Mouse (Mus musculus) neural tube, embryonic 11.5 days (tissue): ENCODE results near the gene Gm5726. TPM values are rescaled to one million over a fixed set of nuclear protein-coding genes. Genes with fewer than 3 reads are reported as not detected.
"Not testable (repeated sequence)": the region's sequence is repeated elsewhere in the genome, so short reads cannot be mapped to it uniquely, and the experiment has no call there.

Experiments
- ATAC-seq: fragments of 200-750 bp; cut with Nextera tagmentation; 2 replicates; pipeline ENCODE4 v1.8.0; 2017; ENCODE audit warnings: moderate number of reproducible peaks, mild to moderate bottlenecking, moderate TSS enrichment, moderate library complexity; ENCODE audit not compliant: insufficient read depth, low FRiP score, low TSS enrichment
- DNase-seq: peaks from one replicate; pipeline ENCODE4 v3.0.0-alpha.2; 2015; ENCODE audit warnings: low spot score
- H3K27ac ChIP-seq: fragments of 300-500 bp; sonication (generic); 2 replicates; pipeline ENCODE4 v1.5.1; 2014; ENCODE audit warnings: low read depth, mild to moderate bottlenecking, low read length
- H3K27me3 ChIP-seq: fragments of 300-500 bp; sonication (generic); 2 replicates; pipeline ENCODE4 v1.6.1; 2014; ENCODE audit warnings: mild to moderate bottlenecking, low read length, mixed read lengths; ENCODE audit not compliant: control insufficient read depth, insufficient read depth
- H3K36me3 ChIP-seq: fragments of 300-500 bp; sonication (generic); 2 replicates; pipeline ENCODE4 v1.6.1; 2014; ENCODE audit warnings: mild to moderate bottlenecking, low read length, moderate library complexity, mixed read lengths; ENCODE audit not compliant: control insufficient read depth, insufficient read depth
- H3K4me1 ChIP-seq: fragments of 300-500 bp; sonication (generic); 2 replicates; pipeline ENCODE4 v1.6.1; 2014; ENCODE audit warnings: low read length, mixed read lengths; ENCODE audit not compliant: control insufficient read depth, insufficient read depth
- H3K4me2 ChIP-seq: fragments of 300-500 bp; sonication (generic); 2 replicates; pipeline ENCODE4 v1.6.1; 2014; ENCODE audit warnings: low read depth, mild to moderate bottlenecking, moderate library complexity
- H3K4me3 ChIP-seq: fragments of 300-500 bp; sonication (generic); 2 replicates; pipeline ENCODE4 v1.5.1; 2014; ENCODE audit warnings: low read depth, low read length
- H3K9ac ChIP-seq: fragments of 300-500 bp; sonication (generic); 2 replicates; pipeline ENCODE4 v1.6.1; 2014; ENCODE audit warnings: mild to moderate bottlenecking, low read length
- H3K9me3 ChIP-seq: fragments of 300-500 bp; sonication (generic); 2 replicates; pipeline ENCODE4 v1.6.1; 2016; ENCODE audit warnings: low read length; ENCODE audit not compliant: control insufficient read depth
- WGBS: fragments of 180-500 bp; shearing (Covaris S2); extraction: QIAGEN DNeasy Blood & Tissue Kit; methylation state at CpG from one replicate; pipeline ENCODE4 v1.1.7; 2014; 5-methylcytosine and 5-hydroxymethylcytosine counted together
- polyA plus RNA-seq: library from polyadenylated mRNA; unstranded; fragments of >200 nt; fragmentation: Nextera tagmentation; extraction: Ambion mirVana; gene quantifications from 2 replicates; pipeline ENCODE4 v1.2.1, GENCODE M21; 2014

Gm5726 gene
- polyA plus RNA-seq, result not detected in 2 replicates

DNA sequence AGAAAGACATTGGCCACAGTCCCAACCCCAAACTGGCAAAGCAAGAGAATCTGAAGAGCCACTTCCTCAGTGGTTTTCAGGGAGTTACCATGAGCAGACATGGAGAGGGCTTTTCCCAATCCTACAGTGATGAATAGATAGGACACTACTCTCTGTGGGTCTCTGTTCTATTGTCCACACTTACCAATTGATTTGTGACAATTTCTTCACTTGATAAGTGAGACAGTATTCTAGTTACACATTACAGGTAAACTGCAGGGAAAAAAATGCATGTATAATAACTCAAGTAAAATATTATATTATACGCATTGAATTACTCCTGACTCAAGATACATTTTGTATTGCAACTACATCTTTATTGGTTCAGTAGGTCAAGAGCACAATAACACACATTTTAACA lies at the start of gene Gm5726:
TSS of gene Gm5726 (minus strand) at position 101 of the 400 bp plus-strand sequence.
- H3K36me3 ChIP-seq, H3K27me3 ChIP-seq, H3K27ac ChIP-seq, ATAC-seq, H3K4me3 ChIP-seq, H3K4me1 ChIP-seq, H3K4me2 ChIP-seq, H3K9me3 ChIP-seq, H3K9ac ChIP-seq, DNase-seq: not testable (repeated sequence)
- no CpG with 5 or more reads among the region's 1 CpGs for WGBS

DNA sequence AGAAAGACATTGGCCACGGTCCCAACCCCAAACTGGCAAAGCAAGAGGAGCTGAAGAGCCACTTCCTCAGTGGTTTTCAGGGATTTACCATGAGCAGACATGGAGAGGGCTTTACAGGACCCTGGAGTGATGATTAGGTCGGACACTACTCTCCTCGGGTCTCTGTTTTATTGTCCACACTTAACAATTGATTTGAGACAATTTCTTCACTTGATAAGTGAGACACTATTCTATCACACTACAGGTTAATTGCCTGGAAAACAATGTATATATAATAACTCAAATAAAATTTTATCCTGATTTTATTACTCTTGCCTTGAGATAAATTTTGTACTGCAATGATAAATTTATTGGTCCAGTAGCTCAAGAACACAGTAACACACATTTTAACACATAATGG lies 30.6 kb upstream of the Gm5726 start, which contains the start of gene Gm4141:
TSS of gene Gm4141 (minus strand) at position 101 of the 400 bp plus-strand sequence.
- H3K27me3 ChIP-seq, DNase-seq, ATAC-seq, H3K9me3 ChIP-seq, H3K9ac ChIP-seq, H3K4me3 ChIP-seq, H3K27ac ChIP-seq, H3K4me2 ChIP-seq, H3K4me1 ChIP-seq, H3K36me3 ChIP-seq: not testable (repeated sequence)
- WGBS, result no CpG with 5 or more reads among the region's 3 CpGs

DNA sequence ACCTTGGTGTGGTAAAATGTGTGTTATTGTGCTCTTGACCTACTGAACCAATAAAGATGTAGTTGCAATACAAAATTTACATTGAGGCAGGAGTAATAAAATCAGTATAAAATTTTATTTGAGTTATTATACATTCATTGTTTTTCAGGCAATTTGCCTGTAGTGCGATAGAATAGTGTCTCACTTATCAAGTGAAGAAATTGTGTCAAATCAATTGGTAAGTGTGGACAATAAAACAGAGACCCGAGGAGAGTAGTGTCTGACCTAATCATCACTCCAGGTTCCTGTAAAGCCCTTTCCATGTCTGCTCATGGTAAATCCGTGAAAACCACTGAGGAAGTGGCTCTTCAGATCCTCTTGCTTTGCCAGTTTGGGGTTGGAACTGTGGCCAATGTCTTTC lies 12.0 kb downstream of the Gm5726 start, which contains the start of gene Vmn1r104:
TSS of gene Vmn1r104 (plus strand) at position 301 of the 400 bp plus-strand sequence.
- H3K27me3 ChIP-seq, H3K9ac ChIP-seq, H3K4me1 ChIP-seq, H3K9me3 ChIP-seq, H3K4me3 ChIP-seq, ATAC-seq, DNase-seq, H3K27ac ChIP-seq, H3K36me3 ChIP-seq, H3K4me2 ChIP-seq: not testable (repeated sequence)
- WGBS, result no CpG with 5 or more reads among the region's 3 CpGs

DNA sequence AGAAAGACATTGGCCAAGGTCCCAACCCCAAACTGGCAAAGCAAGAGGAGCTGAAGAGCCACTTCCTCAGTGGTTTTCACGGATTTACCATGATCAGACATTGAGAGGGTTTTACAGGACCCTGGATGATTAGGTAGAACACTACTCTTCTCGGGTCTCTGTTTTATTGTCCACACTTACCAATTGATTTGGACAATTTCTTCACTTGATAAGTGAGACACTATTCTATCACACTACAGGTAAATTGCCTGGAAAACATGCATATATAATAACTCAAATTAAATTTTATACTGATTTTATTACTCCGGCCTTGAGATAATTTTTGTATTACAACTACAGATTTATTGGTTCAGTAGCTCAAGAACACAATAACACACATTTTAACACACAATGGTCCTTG lies 35.1 kb downstream of the Gm5726 start, which contains the start of gene Vmn1r103:
TSS of gene Vmn1r103 (minus strand) at position 101 of the 400 bp plus-strand sequence.
- H3K4me1 ChIP-seq, H3K36me3 ChIP-seq, DNase-seq, H3K4me2 ChIP-seq, H3K4me3 ChIP-seq, H3K27me3 ChIP-seq, H3K9ac ChIP-seq, H3K9me3 ChIP-seq, ATAC-seq, H3K27ac ChIP-seq: not testable (repeated sequence)
- WGBS, result no CpG with 5 or more reads among the region's 3 CpGs

Other genes starting within 250 kb of the Gm5726 start
- gene Gm4133, start 211.7 kb downstream of the Gm5726 start, polyA plus RNA-seq, result not detected in 2 replicates
- gene Gm5728, start 170.3 kb downstream of the Gm5726 start, polyA plus RNA-seq, result not detected in 2 replicates
- not detected in 2 replicates for gene Vmn1r100, start 127.8 kb downstream of the Gm5726 start, polyA plus RNA-seq
- not detected in 2 replicates for gene Vmn1r101, start 103.2 kb downstream of the Gm5726 start, polyA plus RNA-seq
- gene Gm10670, start 70.8 kb downstream of the Gm5726 start, polyA plus RNA-seq, result not detected in 2 replicates
- not detected in 2 replicates for gene Vmn1r103, start 35.2 kb downstream of the Gm5726 start, polyA plus RNA-seq
- not detected in 2 replicates for gene Vmn1r104, start 11.9 kb downstream of the Gm5726 start, polyA plus RNA-seq
- not detected in 2 replicates for gene Gm4141, start 30.5 kb upstream of the Gm5726 start, polyA plus RNA-seq
- not detected in 2 replicates for gene Gm4513, start 53.3 kb upstream of the Gm5726 start, polyA plus RNA-seq
- not detected in 2 replicates for gene Vmn1r107, start 123.2 kb upstream of the Gm5726 start, polyA plus RNA-seq
- gene Vmn1r111, start 157.5 kb upstream of the Gm5726 start, polyA plus RNA-seq, result not detected in 2 replicates
- gene Gm10668, start 184.9 kb upstream of the Gm5726 start, polyA plus RNA-seq, result not detected in 2 replicates
- gene Vmn1r112, start 225.4 kb upstream of the Gm5726 start, polyA plus RNA-seq, result not detected in 2 replicates
- gene Vmn1r113, start 241.5 kb upstream of the Gm5726 start, polyA plus RNA-seq, result not detected in 2 replicates